Mouse (Mus musculus) midbrain, embryonic 15.5 days (tissue): ENCODE results near the gene Pla2g1b. TPM values are rescaled to one million over a fixed set of nuclear protein-coding genes. Genes with fewer than 3 reads are reported as not detected.
"Not testable (repeated sequence)": the region's sequence is repeated elsewhere in the genome, so short reads cannot be mapped to it uniquely, and the experiment has no call there.

Experiments used
- ATAC-seq: fragments of 200-750 bp; cut with Nextera tagmentation; replicated peaks from 2 replicates; pipeline ENCODE4 v1.8.0; 2017; ENCODE audit warnings: moderate TSS enrichment
- H3K27ac ChIP-seq: fragments of 300-500 bp; sonication (generic); 2 replicates; pipeline ENCODE4 v1.5.1; 2015; ENCODE audit warnings: mild to moderate bottlenecking, inconsistent platforms
- H3K27me3 ChIP-seq: fragments of 300-500 bp; sonication (generic); replicated peaks from 2 replicates; pipeline ENCODE4 v1.6.1; 2015; ENCODE audit warnings: inconsistent platforms
- H3K36me3 ChIP-seq: fragments of 300-500 bp; sonication (generic); replicated peaks from 2 replicates; pipeline ENCODE4 v1.6.1; 2015; ENCODE audit warnings: inconsistent platforms
- H3K4me1 ChIP-seq: fragments of 300-500 bp; sonication (generic); 2 replicates; pipeline ENCODE4 v1.6.1; 2015; ENCODE audit warnings: inconsistent platforms
- H3K4me2 ChIP-seq: fragments of 300-500 bp; sonication (generic); 2 replicates; pipeline ENCODE4 v1.6.1; 2015; ENCODE audit warnings: inconsistent platforms, mild to moderate bottlenecking, moderate library complexity
- H3K4me3 ChIP-seq: fragments of 300-500 bp; sonication (generic); 2 replicates; pipeline ENCODE4 v1.5.1; 2015; ENCODE audit warnings: mild to moderate bottlenecking, inconsistent platforms
- H3K9ac ChIP-seq: fragments of 300-500 bp; sonication (generic); 2 replicates; pipeline ENCODE4 v1.6.1; 2015; ENCODE audit warnings: mild to moderate bottlenecking, inconsistent platforms
- H3K9me3 ChIP-seq: fragments of 300-500 bp; sonication (generic); 2 replicates; pipeline ENCODE4 v1.6.1; 2016; ENCODE audit warnings: inconsistent platforms
- WGBS: fragments of 180-500 bp; shearing (Covaris S2); methylation state at CpG from one replicate; pipeline ENCODE4 v1.1.7; 2015; ENCODE audit warnings: mixed read lengths; 5-methylcytosine and 5-hydroxymethylcytosine counted together
- polyA plus RNA-seq: library from polyadenylated mRNA; unstranded; fragments of >200 nt; fragmentation: Nextera tagmentation; extraction: Ambion mirVana; gene quantifications from 2 replicates; pipeline ENCODE4 v1.2.1, GENCODE M21; 2015

The Pla2g1b gene
- polyA plus RNA-seq, 1 experiment from 2014 or later = not detected

GRCm38 (mm10) chr5:115514896-115515587 is 49.0 kb downstream of the Pla2g1b start:
- Histone ChIP-seq H3K36me3 (no peaks in the 10 kb centered on the region), H3K4me3 (no peak overlapping the region), H3K4me1 (peaks cover 4% of the 10 kb centered on the region), H3K9ac (no peak overlapping the region), H3K9me3 (no peaks in the 10 kb centered on the region), H3K27ac (peak overlapping the region; percentile 30; the same call in 1 of the 2 replicates), H3K27me3 (no peaks in the 10 kb centered on the region), H3K4me2 (no peak overlapping the region)
- ATAC-seq = no peak
- 63% methylated on average over 20 of the region's 20 CpGs for WGBS

GRCm38 (mm10) chr5:115516081-115516907 is 50.2 kb downstream of the Pla2g1b start:
- H3K36me3 ChIP-seq = no peaks in the 10 kb centered on the region
- H3K27me3 ChIP-seq = no peaks in the 10 kb centered on the region
- ATAC-seq = no peak
- WGBS = 81% methylated on average over 32 of the region's 32 CpGs
- H3K4me2 ChIP-seq = no peak overlapping the region
- no peak overlapping the region for H3K9ac ChIP-seq
- no peaks in the 10 kb centered on the region for H3K9me3 ChIP-seq
- H3K4me3 ChIP-seq = no peak overlapping the region
- H3K4me1 ChIP-seq = 0 out of 2 replicates have a peak, but pooled peaks cover 3% of the 10 kb centered on the region
- no peak overlapping the region for H3K27ac ChIP-seq

GRCm38 (mm10) chr5:115516908-115517307 is 50.8 kb downstream of the Pla2g1b start:
- Histone ChIP-seq H3K9me3 (no peaks in the 10 kb centered on the region), H3K4me2 (no peak overlapping the region), H3K36me3 (no peaks in the 10 kb centered on the region), H3K9ac (no peak overlapping the region), H3K27ac (no peak overlapping the region), H3K4me3 (no peak overlapping the region), H3K27me3 (no peaks in the 10 kb centered on the region), H3K4me1 (0 out of 2 replicates have a peak, but pooled peaks cover 3% of the 10 kb centered on the region)
- 87% methylated on average over 7 of the region's 7 CpGs for WGBS
- ATAC-seq = no peak

- 0 out of 2 replicates have a peak, but pooled peaks cover 3% of the 10 kb centered on the region for H3K4me1 ChIP-seq
- 95% methylated on average over 9 of the region's 9 CpGs for WGBS
- no peaks in the 10 kb centered on the region for H3K27me3 ChIP-seq
- H3K27ac ChIP-seq = no peak overlapping the region
- no peak overlapping the region for H3K4me3 ChIP-seq
- H3K9me3 ChIP-seq = no peaks in the 10 kb centered on the region
- no peaks in the 10 kb centered on the region for H3K36me3 ChIP-seq
- H3K4me2 ChIP-seq = no peak overlapping the region
- ATAC-seq = no peak
- no peak overlapping the region for H3K9ac ChIP-seq
Observed at GRCm38 (mm10) chr5:115517501-115517900, 51.4 kb downstream of the Pla2g1b start.

GRCm38 (mm10) chr5:115518214-115518613 is 52.2 kb downstream of the Pla2g1b start:
- ATAC-seq, H3K9ac ChIP-seq, H3K9me3 ChIP-seq, H3K36me3 ChIP-seq, H3K4me1 ChIP-seq, H3K27me3 ChIP-seq, H3K4me2 ChIP-seq, H3K27ac ChIP-seq, H3K4me3 ChIP-seq: not testable (repeated sequence)
- 96% methylated on average over 8 of the region's 8 CpGs for WGBS

GRCm38 (mm10) chr5:115520325-115520869 is 54.3 kb downstream of the Pla2g1b start:
- WGBS = 76% methylated on average over 21 of the region's 21 CpGs
- H3K4me1 ChIP-seq = peaks cover 9% of the 10 kb centered on the region; the same call in 1 of the 2 replicates

GRCm38 (mm10) chr5:115521553-115522461 is 55.7 kb downstream of the Pla2g1b start:
- H3K4me2 ChIP-seq = no peak overlapping the region
- H3K4me3 ChIP-seq = no peak overlapping the region
- WGBS = 77% methylated on average over 21 of the region's 21 CpGs
- no peaks in the 10 kb centered on the region for H3K36me3 ChIP-seq
- no peak for ATAC-seq
- H3K27me3 ChIP-seq = no peaks in the 10 kb centered on the region
- peaks cover 9% of the 10 kb centered on the region; the same call in 1 of the 2 replicates for H3K4me1 ChIP-seq
- no peak overlapping the region for H3K27ac ChIP-seq
- no peaks in the 10 kb centered on the region for H3K9me3 ChIP-seq
- H3K9ac ChIP-seq = no peak overlapping the region

More at GRCm38 (mm10) chr5:115520325-115520869, 54.3 kb downstream of the Pla2g1b start:
- Histone ChIP-seq H3K36me3 (no peaks in the 10 kb centered on the region), H3K27me3 (no peaks in the 10 kb centered on the region), H3K27ac (no peak overlapping the region), H3K9ac (no peak overlapping the region), H3K4me2 (no peak overlapping the region), H3K4me3 (no peak overlapping the region), H3K9me3 (no peaks in the 10 kb centered on the region)
- ATAC-seq = no peak

- Histone ChIP-seq H3K27ac (no peak overlapping the region), H3K9me3 (no peaks in the 10 kb centered on the region), H3K4me3 (no peak overlapping the region), H3K4me1 (peaks cover 9% of the 10 kb centered on the region; the same call in 1 of the 2 replicates), H3K4me2 (no peak overlapping the region), H3K36me3 (no peaks in the 10 kb centered on the region), H3K9ac (no peak overlapping the region), H3K27me3 (no peaks in the 10 kb centered on the region)
- ATAC-seq = no peak
- WGBS = 85% methylated on average over 4 of the region's 4 CpGs
Observed at GRCm38 (mm10) chr5:115522531-115522930, 56.5 kb downstream of the Pla2g1b start.

- WGBS = 76% methylated on average over 15 of the region's 15 CpGs
- Histone ChIP-seq H3K36me3 (no peaks in the 10 kb centered on the region), H3K9ac (no peak overlapping the region), H3K4me1 (peaks cover 9% of the 10 kb centered on the region; the same call in 1 of the 2 replicates), H3K4me2 (no peak overlapping the region), H3K9me3 (no peaks in the 10 kb centered on the region), H3K27ac (no peak overlapping the region), H3K27me3 (no peaks in the 10 kb centered on the region), H3K4me3 (no peak overlapping the region)
- ATAC-seq = no peak
Observed at GRCm38 (mm10) chr5:115522981-115523499, 57.0 kb downstream of the Pla2g1b start.

GRCm38 (mm10) chr5:115523971-115524370 is 57.9 kb downstream of the Pla2g1b start:
- Histone ChIP-seq H3K4me3 (no peak overlapping the region), H3K4me2 (no peak overlapping the region), H3K9ac (no peak overlapping the region), H3K9me3 (no peaks in the 10 kb centered on the region), H3K4me1 (peaks cover 9% of the 10 kb centered on the region; the same call in 1 of the 2 replicates), H3K36me3 (no peaks in the 10 kb centered on the region), H3K27me3 (no peaks in the 10 kb centered on the region), H3K27ac (no peak overlapping the region)
- WGBS = 11% methylated on average over 15 of the region's 15 CpGs
- ATAC-seq = no peak
